Mouse (Mus musculus): Measurements from ENCODE around the gene Fkbp10. TPM values are rescaled to one million over a fixed set of nuclear protein-coding genes. Genes with fewer than 3 reads are reported as not detected.

Gene Fkbp10
- 60.9 and 82.7 TPM in 2 replicates for polyA plus RNA-seq (2015; fragmentation: Nextera tagmentation; extraction: Ambion mirVana)

DNA sequence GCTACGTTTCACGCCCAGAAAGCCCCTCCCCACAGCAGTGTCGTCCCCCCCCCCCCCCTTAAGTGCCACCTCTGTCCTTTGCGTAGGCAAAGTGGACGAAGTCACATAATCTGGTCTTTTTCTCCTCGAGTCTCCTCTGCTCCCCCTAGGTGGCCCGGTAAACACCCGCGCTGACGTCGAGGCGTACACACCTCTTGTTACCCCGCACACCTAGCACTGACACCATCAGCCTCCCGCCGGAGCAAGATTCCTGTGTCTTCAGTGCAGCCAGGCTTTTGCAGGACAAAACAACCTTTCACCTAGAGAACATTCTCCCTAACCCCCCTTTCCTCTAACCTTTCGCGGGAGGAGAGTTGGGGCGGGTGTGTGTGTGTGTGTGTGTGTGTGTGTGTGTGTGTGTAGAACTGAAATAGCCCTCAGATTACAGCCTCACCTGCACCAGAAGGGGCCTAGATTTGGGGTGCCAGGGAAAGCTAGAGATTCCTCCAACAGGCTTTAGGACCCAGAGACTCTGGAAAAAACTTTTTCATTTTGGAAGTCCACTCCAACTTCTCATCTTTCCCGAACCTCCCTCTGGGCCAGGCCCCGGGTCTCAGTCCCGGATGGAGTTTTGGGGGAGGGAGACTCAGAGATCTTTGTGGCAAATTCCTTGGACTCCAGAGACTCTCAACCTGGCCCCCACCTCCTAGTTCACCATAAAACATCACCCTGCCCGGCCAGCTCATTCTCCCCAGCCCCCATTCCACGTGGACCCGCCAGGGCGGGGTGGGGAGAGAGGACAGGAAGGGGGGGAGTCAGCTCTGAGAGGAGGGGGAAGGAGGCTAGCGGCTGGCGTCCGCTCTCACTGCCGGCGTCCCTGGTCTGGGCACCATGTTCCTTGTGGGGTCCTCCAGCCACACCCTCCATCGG is at the start of gene Fkbp10:
Gene Fkbp10, plus strand, starts transcription at position 784 of the 909 bp plus-strand sequence.

DNA sequence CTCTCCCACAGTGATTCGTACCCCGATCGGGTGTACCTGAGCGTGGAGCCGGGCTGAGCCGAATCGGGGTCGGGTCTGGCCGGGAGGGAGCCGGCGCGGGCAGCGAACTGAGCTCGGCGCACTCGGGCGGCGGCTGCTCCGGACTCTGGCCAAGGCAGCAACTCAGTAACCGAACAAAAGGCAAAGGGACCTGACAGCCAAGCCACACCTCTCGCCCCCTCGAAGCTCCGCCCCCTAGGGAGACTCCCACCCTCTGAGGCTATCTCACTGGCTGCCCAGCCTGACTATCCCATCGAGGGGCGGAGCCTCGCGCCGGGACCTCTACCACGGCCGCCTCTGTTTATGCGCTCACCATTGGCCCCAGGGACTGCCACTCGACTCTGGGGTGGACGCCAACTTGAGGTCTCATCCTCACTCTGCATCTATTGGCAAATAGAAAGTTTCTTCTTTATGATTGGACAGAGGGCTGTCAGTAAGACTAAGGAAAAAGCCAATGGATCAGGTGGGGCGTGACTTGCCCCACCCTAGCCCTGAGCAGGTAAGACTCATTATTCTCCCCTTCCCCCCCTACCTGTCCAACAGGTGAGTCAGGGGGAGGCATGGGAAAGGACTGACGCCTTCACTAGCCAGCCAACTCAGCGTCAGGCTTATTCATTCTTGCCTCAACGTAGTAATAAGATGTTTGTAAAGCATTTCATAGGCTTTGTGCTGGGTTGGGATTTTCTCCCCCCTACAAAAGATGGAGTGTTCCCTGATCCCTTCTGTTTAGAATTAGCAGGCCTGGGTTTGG is 17.7 kb upstream of the Fkbp10 start, which contains the start of gene Jup:
Gene Jup, minus strand, starts transcription at position 164 of the 790 bp plus-strand sequence.

DNA sequence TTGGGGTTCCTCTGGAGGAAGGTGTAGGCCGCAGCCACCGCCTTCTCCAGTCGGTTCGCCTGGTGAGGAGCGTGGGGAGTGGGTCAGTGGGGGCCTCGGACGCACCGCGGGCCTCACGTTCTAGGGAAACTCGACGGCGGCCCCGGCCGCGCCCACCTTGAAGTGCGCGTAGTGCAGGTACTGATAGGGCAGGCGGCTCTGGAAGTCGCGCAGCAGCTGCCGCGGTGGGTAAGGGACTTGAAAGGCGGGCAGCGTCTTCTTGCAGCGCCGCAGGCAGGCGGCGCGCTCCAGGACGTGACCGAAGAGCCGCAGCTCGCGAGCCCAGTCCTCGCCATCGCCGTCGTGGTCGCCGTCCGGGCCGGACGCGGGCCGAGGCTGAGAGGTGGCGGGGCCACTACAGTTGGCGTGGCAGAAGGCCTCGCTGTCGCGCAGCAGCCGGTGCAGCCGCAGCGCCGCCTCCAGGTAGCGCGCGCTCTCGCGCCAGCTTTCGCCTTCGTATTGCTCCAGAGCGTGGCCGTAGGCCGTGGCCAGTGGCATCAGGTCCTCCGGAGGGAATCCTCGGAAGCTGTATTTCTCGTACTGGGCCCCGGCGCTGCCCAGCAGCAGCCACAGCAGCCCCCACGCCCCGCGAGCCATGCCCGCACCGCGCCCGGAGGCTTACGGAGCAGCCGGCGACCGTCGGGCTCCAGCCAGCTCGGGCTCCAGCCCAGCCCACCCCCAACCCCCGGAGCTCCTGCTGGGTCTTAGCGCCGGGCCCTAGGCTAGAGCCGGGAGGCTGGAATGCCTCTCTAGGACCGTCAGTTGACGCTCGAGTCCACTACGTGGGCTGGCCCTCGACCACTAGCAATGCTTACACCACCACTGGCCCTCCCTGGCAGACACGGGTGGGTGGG is 1.2 kb upstream of the Fkbp10 start, which contains the start of gene P3h4:
Gene P3h4, minus strand, starts transcription at position 816 of the 893 bp plus-strand sequence.

DNA sequence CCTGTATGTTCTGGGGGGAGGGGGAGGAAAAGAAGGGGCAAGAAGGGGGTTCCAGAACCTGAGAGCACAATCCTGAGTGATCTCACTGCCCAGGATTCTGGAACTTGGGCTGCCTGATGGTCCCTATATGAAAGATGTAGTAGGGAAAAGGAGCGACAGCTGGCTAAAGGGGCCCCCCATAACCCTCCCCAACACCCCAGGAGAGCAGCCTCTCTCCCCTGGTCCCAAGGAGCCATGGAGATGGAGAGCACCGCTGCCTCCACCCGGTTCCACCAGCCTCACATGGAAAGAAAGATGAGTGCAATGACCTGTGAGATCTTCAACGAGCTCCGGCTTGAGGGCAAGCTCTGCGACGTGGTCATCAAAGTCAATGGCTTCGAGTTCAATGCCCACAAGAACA is 26.3 kb downstream of the Fkbp10 start, which contains the start of the genes Nt5c3b and Klhl10:
Gene Nt5c3b, minus strand, starts transcription at position 12 of the 400 bp plus-strand sequence.
Gene Klhl10, plus strand, starts transcription at position 121 of the 400 bp plus-strand sequence.

GRCm38 (mm10) chr11:100472197-100472934 is 56.9 kb downstream of the Fkbp10 start, which contains the start of gene Klhl11:
Gene Klhl11, minus strand, starts transcription at chr11:100472741.

Small RNAs within 50 kb of the gene (microRNA-seq; reads per million reads assigned to microRNA genes)
- 0 reads per million in 2 experiments for gene Gm27374

Other genes starting within 250 kb of the Fkbp10 start
- gene Krt9, start 222.5 kb upstream of the Fkbp10 start, polyA plus RNA-seq (2015; fragmentation: Nextera tagmentation; extraction: Ambion mirVana), result not detected in 2 replicates
- 0.09 and 68.1 TPM in 2 replicates for gene Krt14, start 208.1 kb upstream of the Fkbp10 start, polyA plus RNA-seq (2015; fragmentation: Nextera tagmentation; extraction: Ambion mirVana)
- 0.69 TPM in 1 of 2 replicates, not detected in the other for gene Krt16, start 166.8 kb upstream of the Fkbp10 start, polyA plus RNA-seq (2015; fragmentation: Nextera tagmentation; extraction: Ambion mirVana)
- 15.6 TPM in 1 of 2 replicates, not detected in the other for gene Krt17, start 154.7 kb upstream of the Fkbp10 start, polyA plus RNA-seq (2015; fragmentation: Nextera tagmentation; extraction: Ambion mirVana)
- not detected in 2 replicates for gene Krt42, start 145.8 kb upstream of the Fkbp10 start, polyA plus RNA-seq (2015; fragmentation: Nextera tagmentation; extraction: Ambion mirVana)
- gene Eif1, start 95.8 kb upstream of the Fkbp10 start, polyA plus RNA-seq (2015; fragmentation: Nextera tagmentation; extraction: Ambion mirVana), result 1,439 and 1,728 TPM in 2 replicates
- 0.44 TPM in 1 of 2 replicates, not detected in the other for gene Gast, start 81.3 kb upstream of the Fkbp10 start, polyA plus RNA-seq (2015; fragmentation: Nextera tagmentation; extraction: Ambion mirVana)
- 0.51 and 0.56 TPM in 2 replicates for gene Hap1, start 59.6 kb upstream of the Fkbp10 start, polyA plus RNA-seq (2015; fragmentation: Nextera tagmentation; extraction: Ambion mirVana)
- 36.6 and 44.0 TPM in 2 replicates for gene Jup, start 17.9 kb upstream of the Fkbp10 start, polyA plus RNA-seq (2015; fragmentation: Nextera tagmentation; extraction: Ambion mirVana)
- gene P3h4, start 861 bp upstream of the Fkbp10 start, polyA plus RNA-seq (2015; fragmentation: Nextera tagmentation; extraction: Ambion mirVana), result 29.9 and 43.6 TPM in 2 replicates
- gene Nt5c3b, start 26.1 kb downstream of the Fkbp10 start, polyA plus RNA-seq (2015; fragmentation: Nextera tagmentation; extraction: Ambion mirVana), result 46.3 and 48.7 TPM in 2 replicates
- gene Klhl10, start 26.2 kb downstream of the Fkbp10 start, polyA plus RNA-seq (2015; fragmentation: Nextera tagmentation; extraction: Ambion mirVana), result 0.23 and 0.44 TPM in 2 replicates
- 3.1 and 3.7 TPM in 2 replicates for gene Klhl11, start 57.0 kb downstream of the Fkbp10 start, polyA plus RNA-seq (2015; fragmentation: Nextera tagmentation; extraction: Ambion mirVana)
- 19.8 and 22.8 TPM in 2 replicates for gene Acly, start 112.3 kb downstream of the Fkbp10 start, polyA plus RNA-seq (2015; fragmentation: Nextera tagmentation; extraction: Ambion mirVana)
- 0.37 TPM in 2 replicates for gene Ttc25, start 129.9 kb downstream of the Fkbp10 start, polyA plus RNA-seq (2015; fragmentation: Nextera tagmentation; extraction: Ambion mirVana)
- 39.3 and 40.3 TPM in 2 replicates for gene Cnp, start 159.2 kb downstream of the Fkbp10 start, polyA plus RNA-seq (2015; fragmentation: Nextera tagmentation; extraction: Ambion mirVana)
- 53.4 and 53.7 TPM in 2 replicates for gene Nkiras2, start 203.5 kb downstream of the Fkbp10 start, polyA plus RNA-seq (2015; fragmentation: Nextera tagmentation; extraction: Ambion mirVana)
- 161 and 168 TPM in 2 replicates for gene Dnajc7, start 204.5 kb downstream of the Fkbp10 start, polyA plus RNA-seq (2015; fragmentation: Nextera tagmentation; extraction: Ambion mirVana)

Measured in skeletal muscle tissue, postnatal 0 days (tissue).